Mouse (Mus musculus): ENCODE results near the gene Gnptg. TPM values are rescaled to one million over a fixed set of nuclear protein-coding genes. Genes with fewer than 3 reads are reported as not detected.
A peak's percentile ranks its signal among the peaks of the same experiment; 100 is the strongest.

The Gnptg gene
- total RNA-seq (2015), result 17.1 and 19.0 TPM in 2 replicates
- 12.3 and 13.0 TPM in 2 replicates for total RNA-seq (2017)

GRCm38 (mm10) chr17:25239695-25240636 lies at the start of gene Gnptg, which contains the start of gene Tsr3:
Gene Gnptg, minus strand, starts transcription at chr17:25240124.
Gene Tsr3, plus strand, starts transcription at chr17:25240170.
- peak; percentile 84 for ATAC-seq (ENCODE audit: poor library complexity, severe bottlenecking)

DNA sequence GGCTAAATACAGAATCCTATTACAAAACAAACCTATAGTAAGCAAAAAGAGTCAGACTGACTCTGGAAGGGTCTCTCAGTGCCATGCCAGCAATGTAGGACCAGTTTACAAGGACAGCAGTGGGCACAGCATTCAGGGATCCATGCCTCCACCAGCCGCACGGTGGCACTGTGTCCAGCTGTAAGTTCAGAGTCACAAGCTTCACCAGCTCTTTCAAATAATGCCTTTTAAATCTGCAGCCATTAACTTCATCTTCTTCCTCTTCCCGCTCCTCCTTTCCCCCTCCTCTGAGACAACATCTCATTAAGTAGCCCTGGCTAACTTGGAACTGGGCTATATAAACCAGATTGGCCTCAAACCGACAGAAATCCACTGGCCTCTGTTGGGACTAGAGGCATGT lies 48.9 kb upstream of the Gnptg start:
- ATAC-seq (ENCODE audit: poor library complexity, severe bottlenecking), result peak; percentile 67

GRCm38 (mm10) chr17:25285033-25285432 lies 45.1 kb upstream of the Gnptg start:
- peak; percentile 86 for ATAC-seq (ENCODE audit: poor library complexity, severe bottlenecking)

GRCm38 (mm10) chr17:25282133-25282532 lies 42.2 kb upstream of the Gnptg start:
- peak; percentile 57 for ATAC-seq (ENCODE audit: poor library complexity, severe bottlenecking)

DNA sequence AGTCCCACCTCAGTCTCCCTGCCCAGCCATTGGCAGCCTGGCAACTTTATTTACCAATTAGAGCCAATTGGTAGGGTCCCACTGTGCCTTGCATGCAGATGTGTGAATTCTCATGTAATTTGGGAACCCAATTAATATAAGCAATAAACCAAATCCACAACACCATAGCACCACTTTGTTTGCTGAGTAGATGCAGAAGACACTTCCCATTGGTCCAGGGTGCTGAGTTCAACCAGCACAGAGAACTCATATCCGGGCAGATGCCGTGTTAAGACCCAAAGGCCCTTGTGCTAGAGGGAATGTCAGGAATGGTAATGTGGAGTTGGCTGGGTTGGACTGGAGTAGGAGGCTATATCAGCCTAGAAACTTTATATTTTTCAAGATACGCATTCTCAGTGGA lies 35.9 kb upstream of the Gnptg start:
- no peak for ATAC-seq (ENCODE audit: poor library complexity, severe bottlenecking)

- no peak for ATAC-seq (ENCODE audit: poor library complexity, severe bottlenecking)
Measured at GRCm38 (mm10) chr17:25274571-25275346, 34.8 kb upstream of the Gnptg start, which contains the start of gene Ube2i. Gene Ube2i, minus strand, starts transcription at chr17:25274622.

- peak; percentile 83 for ATAC-seq (ENCODE audit: poor library complexity, severe bottlenecking)
Measured at GRCm38 (mm10) chr17:25273706-25274501, 34.0 kb upstream of the Gnptg start.

- peak; percentile 71 for ATAC-seq (ENCODE audit: poor library complexity, severe bottlenecking)
Measured at GRCm38 (mm10) chr17:25272951-25273705, 33.2 kb upstream of the Gnptg start.

GRCm38 (mm10) chr17:25272326-25272725 lies 32.4 kb upstream of the Gnptg start:
- no peak for ATAC-seq (ENCODE audit: poor library complexity, severe bottlenecking)

DNA sequence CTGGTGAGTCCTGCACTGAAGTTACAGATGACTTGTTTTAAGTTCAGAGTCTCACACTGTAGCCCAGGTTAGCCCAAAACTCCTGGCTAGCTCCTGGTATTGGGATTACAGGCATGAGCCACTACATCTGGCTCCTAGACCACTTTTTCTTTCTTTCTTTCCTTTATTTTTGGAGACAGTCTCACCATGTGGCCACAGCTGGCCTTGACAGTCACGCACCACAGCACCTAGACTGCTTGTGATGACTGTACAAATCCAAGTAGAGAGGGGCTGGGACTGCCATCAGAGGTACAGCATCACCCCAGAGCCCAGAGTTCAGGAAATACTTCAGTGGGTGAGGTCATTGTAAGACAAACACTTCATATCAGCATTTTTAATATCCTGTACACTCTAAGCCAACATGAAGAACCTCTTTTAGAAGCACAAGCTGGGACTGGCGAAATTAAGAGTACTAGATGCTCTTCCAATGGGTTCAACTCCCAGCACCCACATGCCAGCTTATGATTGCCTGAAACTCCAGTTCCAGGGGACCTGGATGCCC lies 30.9 kb upstream of the Gnptg start:
- ATAC-seq (ENCODE audit: poor library complexity, severe bottlenecking), result no peak

GRCm38 (mm10) chr17:25264453-25264852 lies 24.5 kb upstream of the Gnptg start:
- no peak for ATAC-seq (ENCODE audit: poor library complexity, severe bottlenecking)

DNA sequence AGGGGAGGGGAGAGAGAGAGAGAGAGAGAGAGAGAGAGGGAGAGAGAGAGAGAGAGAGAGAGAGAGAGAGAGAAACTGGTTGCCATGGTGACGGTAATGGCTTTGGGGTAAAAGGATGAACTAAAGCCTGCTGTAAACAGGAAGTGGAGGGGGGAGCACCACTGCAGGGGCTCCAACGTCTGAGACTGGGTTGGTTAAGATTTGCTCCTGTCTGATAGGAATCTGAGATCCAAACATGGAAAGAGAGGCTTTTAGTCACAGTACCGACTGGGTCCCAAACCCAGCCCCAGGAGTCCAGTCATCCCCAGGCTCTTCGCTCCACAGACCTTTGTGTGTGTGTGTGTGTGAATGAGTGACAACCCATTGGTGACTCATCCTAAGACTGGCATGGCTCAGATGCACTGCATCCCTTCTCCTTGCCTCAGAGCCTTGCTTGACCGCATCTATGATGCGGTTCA lies 17.9 kb upstream of the Gnptg start:
- no peak for ATAC-seq (ENCODE audit: poor library complexity, severe bottlenecking)

GRCm38 (mm10) chr17:25256140-25256754 lies 16.3 kb upstream of the Gnptg start, which contains the start of gene Baiap3:
Gene Baiap3, minus strand, starts transcription at chr17:25256364.
- ATAC-seq (ENCODE audit: poor library complexity, severe bottlenecking), result no peak

DNA sequence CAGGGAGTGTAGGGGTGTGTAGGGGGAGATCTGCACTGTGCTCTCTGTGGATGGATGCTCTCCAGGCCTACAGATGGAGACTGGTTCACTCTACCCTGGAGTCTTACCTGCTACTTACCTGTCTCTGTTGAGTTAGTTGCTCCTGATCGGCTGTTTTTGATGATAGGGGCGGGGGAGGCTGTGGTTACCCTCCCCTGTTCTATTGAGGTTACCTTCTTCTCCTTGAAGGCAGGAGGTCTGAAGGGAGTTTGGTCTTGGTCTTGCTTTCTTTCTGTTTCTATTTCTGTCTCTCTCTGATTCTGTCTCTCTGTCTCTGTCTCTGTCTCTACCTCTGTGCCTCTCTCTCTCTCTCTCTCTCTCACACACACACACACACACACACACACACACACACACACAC lies 15.2 kb upstream of the Gnptg start:
- ATAC-seq (ENCODE audit: poor library complexity, severe bottlenecking), result no peak

GRCm38 (mm10) chr17:25253760-25254159 lies 13.8 kb upstream of the Gnptg start:
- no peak for ATAC-seq (ENCODE audit: poor library complexity, severe bottlenecking)

DNA sequence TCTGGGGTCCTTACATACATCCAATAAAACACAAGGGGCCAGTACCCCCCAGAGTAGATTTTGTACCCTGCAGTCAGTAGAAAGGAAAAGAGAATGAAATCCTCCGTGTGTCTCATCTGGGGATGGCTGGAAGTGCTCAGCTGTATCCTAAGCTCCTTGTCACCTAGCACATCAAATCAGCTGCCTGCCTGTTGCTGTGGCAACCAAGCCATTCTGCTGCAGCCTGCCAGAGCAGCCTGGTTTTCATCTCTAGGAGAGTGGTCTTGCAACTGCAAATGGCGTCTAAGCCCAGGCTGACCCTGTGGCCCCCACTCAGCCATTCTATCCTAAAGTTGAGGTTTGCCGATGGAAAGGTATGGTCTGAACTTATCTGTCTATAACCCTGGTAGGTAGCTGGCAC lies 12.7 kb upstream of the Gnptg start:
- ATAC-seq (ENCODE audit: poor library complexity, severe bottlenecking), result no peak

DNA sequence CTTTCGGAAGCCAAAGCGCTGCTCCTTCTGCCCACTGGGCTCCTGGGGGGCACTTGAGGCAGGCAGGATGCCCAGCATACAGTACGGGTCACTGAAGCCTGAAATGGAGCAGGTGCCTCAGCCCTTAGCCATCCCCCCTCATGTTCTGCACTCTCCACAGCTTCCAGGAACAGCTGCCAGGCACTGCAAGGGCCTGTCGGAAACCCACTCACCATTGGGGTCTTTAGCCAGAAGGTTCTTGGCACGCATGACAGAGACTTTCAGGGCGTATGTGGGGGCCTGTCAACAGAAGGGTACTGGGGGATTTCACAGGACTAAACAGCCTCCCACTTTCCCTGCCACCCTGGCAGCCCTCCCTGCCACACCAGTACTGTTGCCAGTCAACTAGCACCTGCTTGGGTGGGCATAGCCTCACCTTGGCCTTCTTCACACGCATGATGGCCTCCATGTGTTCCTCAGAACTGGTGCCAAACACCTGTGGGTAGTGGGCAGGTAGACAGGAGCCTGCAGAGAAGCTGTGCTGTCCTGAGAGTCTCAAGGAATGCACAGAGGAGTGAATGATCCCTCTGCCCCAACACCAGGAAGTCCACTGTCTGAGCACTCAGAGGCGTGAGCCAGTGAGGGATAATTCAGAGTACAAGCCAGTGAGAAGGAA lies 10.4 kb upstream of the Gnptg start:
- ATAC-seq (ENCODE audit: poor library complexity, severe bottlenecking), result no peak

- ATAC-seq (ENCODE audit: poor library complexity, severe bottlenecking), result peak; percentile 80
Measured at GRCm38 (mm10) chr17:25248033-25248750, 8.3 kb upstream of the Gnptg start.

All from megakaryocyte, adult 5-6 weeks (primary cell).